Mouse (Mus musculus) CH12.LX (cell line): ENCODE data around the gene Fam205c. TPM values are rescaled to one million over a fixed set of nuclear protein-coding genes. Genes with fewer than 3 reads are reported as not detected.

Experiments used
- DNase-seq: peaks from one replicate; pipeline ENCODE4 v3.0.0-alpha.2; 2013; ENCODE audit errors: extremely low read depth
- H3K27ac ChIP-seq: 2 replicates; pipeline ENCODE4 v1.5.1; 2012; ENCODE audit warnings: low read depth, mild to moderate bottlenecking, control low read depth, moderate library complexity; ENCODE audit not compliant: insufficient read depth
- H3K27me3 ChIP-seq: replicated peaks from 2 replicates; pipeline ENCODE3; 2012; ENCODE audit warnings: inconsistent platforms
- H3K36me3 ChIP-seq, 2 experiments: replicated peaks in 1 of 2; 2 replicates each; pipeline versions ENCODE3 to v1.6.1; 2012; ENCODE audit warnings: inconsistent platforms in 1 of 2, low read length in 1 of 2, mild to moderate bottlenecking in 1 of 2, mixed read lengths in 1 of 2, moderate library complexity in 1 of 2; ENCODE audit not compliant: control insufficient read depth in 1 of 2, insufficient read depth in 1 of 2
- H3K4me1 ChIP-seq, 2 experiments: 2 replicates each; pipeline ENCODE4 v1.6.1; 2012; ENCODE audit warnings: inconsistent platforms in 1 of 2, moderate library complexity in 1 of 2; ENCODE audit not compliant: insufficient read depth in 2 of 2, control insufficient read depth in 1 of 2
- H3K4me2 ChIP-seq: 2 replicates; pipeline ENCODE4 v1.6.1; 2012; ENCODE audit warnings: low read depth, mild to moderate bottlenecking, control low read depth; ENCODE audit not compliant: poor library complexity, insufficient read depth, severe bottlenecking
- H3K4me3 ChIP-seq, 3 experiments: fragments of 150-350 bp in 1 of 3; sonication (generic) in 1 of 3; replicated peaks in 1 of 3; 2 replicates each; pipeline versions ENCODE3 to v1.5.1; 2011 to 2012; ENCODE audit warnings: low read depth in 2 of 3, low read length in 2 of 3, mild to moderate bottlenecking in 2 of 3, moderate library complexity in 2 of 3, control low read depth in 1 of 3, improper control_type of control experiment in 1 of 3, inconsistent platforms in 1 of 3, mixed read lengths in 1 of 3; ENCODE audit not compliant: poor library complexity in 1 of 3
- H3K79me2 ChIP-seq: replicated peaks from 2 replicates; pipeline ENCODE4 v1.6.1; 2012; ENCODE audit warnings: mild to moderate bottlenecking, moderate library complexity; ENCODE audit not compliant: control insufficient read depth, poor library complexity, insufficient read depth, severe bottlenecking; ENCODE audit errors: extremely low read depth
- H3K9ac ChIP-seq: 2 replicates; pipeline ENCODE4 v1.6.1; 2012; ENCODE audit warnings: low read depth, mild to moderate bottlenecking, control low read depth, moderate library complexity; ENCODE audit not compliant: insufficient read depth
- H3K9me3 ChIP-seq: replicated peaks from 2 replicates; pipeline ENCODE3; 2012; ENCODE audit warnings: low read length, inconsistent platforms, mixed read lengths
- CHD2 ChIP-seq: IDR thresholded peaks from 2 replicates; pipeline ENCODE4 v1.6.1; 2011; ENCODE audit warnings: low read length, improper control_type of control experiment
- E2F4 ChIP-seq: IDR thresholded peaks from 2 replicates; pipeline ENCODE4 v1.6.1; 2011; ENCODE audit warnings: low read depth, low read length, improper control_type of control experiment; ENCODE audit not compliant: insufficient replicate concordance
- ELF1 ChIP-seq: IDR thresholded peaks from 2 replicates; pipeline ENCODE4 v1.6.1; 2014; ENCODE audit warnings: low read depth, mild to moderate bottlenecking, inconsistent platforms, low read length, improper control_type of control experiment
- EP300 ChIP-seq: IDR thresholded peaks from 2 replicates; pipeline ENCODE4 v1.6.1; 2011; ENCODE audit warnings: low read length, improper control_type of control experiment
- GABPA ChIP-seq: IDR thresholded peaks from 2 replicates; pipeline ENCODE4 v1.6.1; 2012; ENCODE audit warnings: low read depth, low read length, improper control_type of control experiment, inconsistent platforms; ENCODE audit not compliant: insufficient replicate concordance
- HCFC1 ChIP-seq: IDR thresholded peaks from 2 replicates; pipeline ENCODE4 v1.6.1; 2012; ENCODE audit warnings: low read depth, mild to moderate bottlenecking, inconsistent platforms, low read length, improper control_type of control experiment
- IRF4 ChIP-seq: IDR thresholded peaks from 2 replicates; pipeline ENCODE4 v1.6.1; 2014; ENCODE audit warnings: low read depth, mild to moderate bottlenecking, inconsistent platforms, low read length, improper control_type of control experiment
- JUN ChIP-seq: IDR thresholded peaks from 2 replicates; pipeline ENCODE4 v1.6.1; 2011; ENCODE audit warnings: low read depth, mild to moderate bottlenecking, low read length, improper control_type of control experiment, moderate library complexity; ENCODE audit not compliant: insufficient read depth
- JUND ChIP-seq: conservative IDR thresholded peaks from 2 replicates; pipeline ENCODE4 v1.6.1; 2011; ENCODE audit warnings: low read depth, low read length, improper control_type of control experiment
- MAFK ChIP-seq: IDR thresholded peaks from 2 replicates; pipeline ENCODE4 v1.6.1; 2011; ENCODE audit warnings: low read length, improper control_type of control experiment; ENCODE audit not compliant: insufficient replicate concordance
- MAZ ChIP-seq: IDR thresholded peaks from 2 replicates; pipeline ENCODE4 v1.6.1; 2012; ENCODE audit warnings: low read depth, mild to moderate bottlenecking, inconsistent platforms, low read length, improper control_type of control experiment, moderate library complexity
- MEF2A ChIP-seq: IDR thresholded peaks from 2 replicates; pipeline ENCODE4 v1.6.1; 2014; ENCODE audit warnings: low read depth, mild to moderate bottlenecking, inconsistent platforms, low read length, improper control_type of control experiment, borderline replicate concordance
- MYC ChIP-seq: IDR thresholded peaks from 2 replicates; pipeline ENCODE4 v1.6.1; 2011; ENCODE audit warnings: low read depth, mild to moderate bottlenecking, improper control_type of control experiment, low read length
- NELFE ChIP-seq: IDR thresholded peaks from 2 replicates; pipeline ENCODE4 v1.6.1; 2011; ENCODE audit warnings: low read depth, low read length, improper control_type of control experiment
- PAX5 ChIP-seq: IDR thresholded peaks from 2 replicates; pipeline ENCODE4 v1.6.1; 2012; ENCODE audit warnings: low read length, inconsistent platforms, mixed read lengths
- POLR2A ChIP-seq: IDR thresholded peaks from 2 replicates; pipeline ENCODE4 v1.6.1; 2011; ENCODE audit warnings: low read depth, mild to moderate bottlenecking, improper control_type of control experiment, low read length
- POLR2AphosphoS2 ChIP-seq: IDR thresholded peaks from 2 replicates; pipeline ENCODE4 v1.6.1; 2011; ENCODE audit warnings: low read depth, low read length, improper control_type of control experiment
- SIN3A ChIP-seq: IDR thresholded peaks from 2 replicates; pipeline ENCODE4 v1.6.1; 2012; ENCODE audit warnings: low read length, improper control_type of control experiment, inconsistent platforms
- TBP ChIP-seq: conservative IDR thresholded peaks from 2 replicates; pipeline ENCODE4 v1.6.1; 2011; ENCODE audit warnings: low read depth, low read length, improper control_type of control experiment
- TCF12 ChIP-seq: IDR thresholded peaks from 2 replicates; pipeline ENCODE4 v1.6.1; 2014; ENCODE audit warnings: low read depth, mild to moderate bottlenecking, inconsistent platforms, low read length, improper control_type of control experiment
- UBTF ChIP-seq: IDR thresholded peaks from 2 replicates; pipeline ENCODE4 v1.6.1; 2012; ENCODE audit warnings: low read depth, mild to moderate bottlenecking, inconsistent platforms, low read length, improper control_type of control experiment, moderate library complexity
- ZC3H11A ChIP-seq: IDR thresholded peaks from 2 replicates; pipeline ENCODE4 v1.6.1; 2012; ENCODE audit warnings: low read depth, mild to moderate bottlenecking, inconsistent platforms, low read length, improper control_type of control experiment
- ZKSCAN1 ChIP-seq: IDR thresholded peaks from 2 replicates; pipeline ENCODE4 v1.6.1; 2012; ENCODE audit warnings: low read depth, inconsistent platforms, low read length, improper control_type of control experiment, borderline replicate concordance
- ZNF384 ChIP-seq: IDR thresholded peaks from 2 replicates; pipeline ENCODE4 v1.6.1; 2012; ENCODE audit warnings: low read depth, low read length, improper control_type of control experiment, inconsistent platforms
- dilution Hi-C: fragments of 300-500 bp; cut with MboI; formaldehyde crosslinking; loops from 2 replicates; pipeline ENCODE4 v1.14.3; 2020; ENCODE audit warnings: low sequenced_read_pairs; ENCODE audit not compliant: extremely low pct_unique_long_range_greater_than_20kb, extremely low pct_ligation_motif_present
- in situ Hi-C: fragments of 300-500 bp; cut with MboI; formaldehyde crosslinking; loops from 3 replicates; pipeline ENCODE4 v1.14.3; 2019; ENCODE audit warnings: low sequenced_read_pairs, low pct_ligation_motif_present, low pct_unique_long_range_greater_than_20kb, mixed read lengths
- polyA plus RNA-seq: library from polyadenylated mRNA; unstranded; fragments of >175 nt; gene quantifications from 2 replicates; pipeline ENCODE4 v1.2.1, GENCODE M21; 2012; ENCODE audit warnings: low read depth; ENCODE audit not compliant: insufficient read length
- total RNA-seq, 2 experiments: library from RNA; depleted of rRNA; stranded (reverse); fragments of 300-350 nt in 1 of 2; fragments of >200 nt in 1 of 2; gene quantifications; 2 replicates each; pipeline ENCODE4 v1.2.3; 2012 to 2014

Gene Fam205c
- total and polyA plus RNA-seq, 3 experiments = not detected

GRCm38 (mm10) chr4:42921536-42921935 is 47.5 kb upstream of the Fam205c start:
- H3K36me3 ChIP-seq = no peaks in the 10 kb centered on the region
- H3K4me2 ChIP-seq = no peak overlapping the region
- H3K79me2 ChIP-seq = no peaks in the 10 kb centered on the region
- DNase-seq = no peak
- in situ Hi-C loops (no loop called here), dilution Hi-C loops (no loop called here)
- no peak for TF ChIP-seq ZC3H11A
- TF ChIP-seq POLR2AphosphoS2 = no peak
- no peak for TF ChIP-seq ZNF384
- TF ChIP-seq TCF12 = no peak
- no peak for TF ChIP-seq GABPA
- TF ChIP-seq SIN3A = no peak
- no peak for TF ChIP-seq HCFC1
- no peak for TF ChIP-seq MEF2A
- no peak for TF ChIP-seq NELFE
- TF ChIP-seq MAZ = no peak
- no peak for TF ChIP-seq TBP
- no peak for TF ChIP-seq EP300
- no peak for TF ChIP-seq PAX5
- TF ChIP-seq CHD2 = no peak
- TF ChIP-seq IRF4 = no peak
- TF ChIP-seq, all 38 proteins: peak for 0
- Histone ChIP-seq H3K4me1 (no peaks in the 10 kb centered on the region), H3K27ac (no peak overlapping the region), H3K4me3 (no peak overlapping the region), H3K27me3 (peaks cover 87% of the 10 kb centered on the region), H3K9ac (no peak overlapping the region), H3K9me3 (peaks cover 2% of the 10 kb centered on the region)

- TF ChIP-seq JUN = no peak
- no peak for TF ChIP-seq UBTF
- TF ChIP-seq ZC3H11A = no peak
- TF ChIP-seq NELFE = no peak
- TF ChIP-seq MYC = no peak
- TF ChIP-seq ELF1 = no peak
- TF ChIP-seq MEF2A = no peak
- TF ChIP-seq POLR2A = no peak
- TF ChIP-seq ZKSCAN1 = no peak
- TF ChIP-seq MAFK = no peak
- TF ChIP-seq JUND = no peak
- TF ChIP-seq ZNF384 = no peak
- no peak for TF ChIP-seq TBP
- no peak for TF ChIP-seq POLR2AphosphoS2
- TF ChIP-seq CHD2 = no peak
- TF ChIP-seq E2F4 = no peak
- H3K4me2 ChIP-seq = no peak overlapping the region
- no peaks in the 10 kb centered on the region for H3K79me2 ChIP-seq
- peaks cover 87% of the 10 kb centered on the region for H3K27me3 ChIP-seq
- H3K9me3 ChIP-seq = peaks cover 2% of the 10 kb centered on the region
- no peak overlapping the region for H3K4me3 ChIP-seq
- no peaks in the 10 kb centered on the region for H3K4me1 ChIP-seq
- no peaks in the 10 kb centered on the region for H3K36me3 ChIP-seq
- dilution Hi-C loops = no loop called here
- DNase-seq = no peak
- no peak overlapping the region for H3K9ac ChIP-seq
- in situ Hi-C loops = no loop called here
- no peak overlapping the region for H3K27ac ChIP-seq
Measured at GRCm38 (mm10) chr4:42920726-42921125, 46.7 kb upstream of the Fam205c start.
